Mouse (Mus musculus): ENCODE measurements around the gene Ppif. TPM values are rescaled to one million over a fixed set of nuclear protein-coding genes. Genes with fewer than 3 reads are reported as not detected.

The Ppif gene
- total RNA-seq (2014; fragmentation: Nextera tagmentation), result 142 and 159 TPM in 2 replicates
- total RNA-seq (2017), result 42.9 and 55.8 TPM in 2 replicates

- ATAC-seq (replicated peaks; ENCODE audit: low FRiP score, low TSS enrichment, poor library complexity, severe bottlenecking), result peak; percentile 88
These were observed at the start of gene Ppif for GRCm38 (mm10) chr14:25693888-25694568. TSS of gene Ppif (plus strand) at chr14:25694154.

GRCm38 (mm10) chr14:25645717-25646116 lies 48.2 kb upstream of the Ppif start:
- no peak for ATAC-seq (replicated peaks; ENCODE audit: low FRiP score, low TSS enrichment, poor library complexity, severe bottlenecking)

GRCm38 (mm10) chr14:25646161-25646621 lies 47.8 kb upstream of the Ppif start:
- ATAC-seq (replicated peaks; ENCODE audit: low FRiP score, low TSS enrichment, poor library complexity, severe bottlenecking), result peak; percentile 67

- ATAC-seq (replicated peaks; ENCODE audit: low FRiP score, low TSS enrichment, poor library complexity, severe bottlenecking), result no peak
These were observed 42.8 kb upstream of the Ppif start for GRCm38 (mm10) chr14:25651131-25651530.

- ATAC-seq (replicated peaks; ENCODE audit: low FRiP score, low TSS enrichment, poor library complexity, severe bottlenecking), result no peak
These were observed 42.0 kb upstream of the Ppif start for GRCm38 (mm10) chr14:25651905-25652304.

GRCm38 (mm10) chr14:25654401-25655197 lies 39.4 kb upstream of the Ppif start:
- no peak for ATAC-seq (replicated peaks; ENCODE audit: low FRiP score, low TSS enrichment, poor library complexity, severe bottlenecking)

GRCm38 (mm10) chr14:25660661-25661060 lies 33.3 kb upstream of the Ppif start:
- no peak for ATAC-seq (replicated peaks; ENCODE audit: low FRiP score, low TSS enrichment, poor library complexity, severe bottlenecking)

- ATAC-seq (replicated peaks; ENCODE audit: low FRiP score, low TSS enrichment, poor library complexity, severe bottlenecking), result no peak
These were observed 32.6 kb upstream of the Ppif start for GRCm38 (mm10) chr14:25661185-25661920.

GRCm38 (mm10) chr14:25663649-25664309 lies 30.2 kb upstream of the Ppif start:
- no peak for ATAC-seq (replicated peaks; ENCODE audit: low FRiP score, low TSS enrichment, poor library complexity, severe bottlenecking)

GRCm38 (mm10) chr14:25664310-25664695 lies 29.7 kb upstream of the Ppif start:
- ATAC-seq (replicated peaks; ENCODE audit: low FRiP score, low TSS enrichment, poor library complexity, severe bottlenecking), result no peak

- ATAC-seq (replicated peaks; ENCODE audit: low FRiP score, low TSS enrichment, poor library complexity, severe bottlenecking), result no peak
These were observed 28.5 kb upstream of the Ppif start for GRCm38 (mm10) chr14:25665314-25665970.

GRCm38 (mm10) chr14:25666668-25667376 lies 27.1 kb upstream of the Ppif start:
- no peak for ATAC-seq (replicated peaks; ENCODE audit: low FRiP score, low TSS enrichment, poor library complexity, severe bottlenecking)

- peak; percentile 90 for ATAC-seq (replicated peaks; ENCODE audit: low FRiP score, low TSS enrichment, poor library complexity, severe bottlenecking)
These were observed 26.4 kb upstream of the Ppif start for GRCm38 (mm10) chr14:25667587-25667986.

- no peak for ATAC-seq (replicated peaks; ENCODE audit: low FRiP score, low TSS enrichment, poor library complexity, severe bottlenecking)
These were observed 14.3 kb upstream of the Ppif start for GRCm38 (mm10) chr14:25679625-25680024.

GRCm38 (mm10) chr14:25682020-25682419 lies 11.9 kb upstream of the Ppif start:
- ATAC-seq (replicated peaks; ENCODE audit: low FRiP score, low TSS enrichment, poor library complexity, severe bottlenecking), result no peak

GRCm38 (mm10) chr14:25686216-25686945 lies 7.6 kb upstream of the Ppif start:
- ATAC-seq (replicated peaks; ENCODE audit: low FRiP score, low TSS enrichment, poor library complexity, severe bottlenecking), result 0 out of 2 replicates have a peak, but pooled peaks have one; percentile 30

GRCm38 (mm10) chr14:25686983-25687901 lies 6.7 kb upstream of the Ppif start:
- no peak for ATAC-seq (replicated peaks; ENCODE audit: low FRiP score, low TSS enrichment, poor library complexity, severe bottlenecking)
